Mouse (Mus musculus): Measurements from ENCODE around the gene Lrrc18. TPM values are rescaled to one million over a fixed set of nuclear protein-coding genes. Genes with fewer than 3 reads are reported as not detected.

Lrrc18 gene
- polyA plus RNA-seq (2015; fragmentation: Nextera tagmentation; extraction: Ambion mirVana) = 0.29 and 0.67 TPM in 2 replicates

GRCm38 (mm10) chr14:32991082-32991481, at the start of gene Lrrc18:
TSS of gene Lrrc18 (plus strand) at chr14:32991382.

Other genes starting within 250 kb of the Lrrc18 start
- gene Tmem273, start 205.4 kb upstream of the Lrrc18 start, polyA plus RNA-seq (2015; fragmentation: Nextera tagmentation; extraction: Ambion mirVana) = 1.6 and 2.3 TPM in 2 replicates
- not detected in 2 replicates for gene Fam170b, start 157.4 kb upstream of the Lrrc18 start, polyA plus RNA-seq (2015; fragmentation: Nextera tagmentation; extraction: Ambion mirVana)
- 12.6 and 18.9 TPM in 2 replicates for gene Vstm4, start 134.6 kb upstream of the Lrrc18 start, polyA plus RNA-seq (2015; fragmentation: Nextera tagmentation; extraction: Ambion mirVana)
- 2.9 and 5.3 TPM in 2 replicates for gene Wdfy4, start 194.1 kb downstream of the Lrrc18 start, polyA plus RNA-seq (2015; fragmentation: Nextera tagmentation; extraction: Ambion mirVana)
- 2.6 and 4.3 TPM in 2 replicates for gene Arhgap22, start 222.6 kb downstream of the Lrrc18 start, polyA plus RNA-seq (2015; fragmentation: Nextera tagmentation; extraction: Ambion mirVana)

Data from spleen, postnatal 0 days (tissue).